Mouse (Mus musculus): ENCODE results near the gene 1700067P10Rik.

GRCm38 (mm10) chr17:48120456-48120855 lies 31.3 kb downstream of the 1700067P10Rik start:
- TF ChIP-seq EP300 (IDR thresholded peaks at IDR 0.05; ENCODE audit: low read length): no peak
- TF ChIP-seq CTCF (conservative IDR thresholded peaks at IDR 0.05 in 1 of 2, IDR thresholded peaks at IDR 0.05 in 1 of 2; ENCODE audit: low read depth in 2 of 2, low read length in 2 of 2): no peak
- no peak for TF ChIP-seq CHD2 (IDR thresholded peaks at IDR 0.05; ENCODE audit: low read length)
- no peak for TF ChIP-seq BHLHE40 (IDR thresholded peaks at IDR 0.05; ENCODE audit: low read depth, low read length)
- no peak for TF ChIP-seq TBP (conservative IDR thresholded peaks at IDR 0.05; ENCODE audit: low read depth, low read length)
- TF ChIP-seq POLR2A (IDR thresholded peaks at IDR 0.05; ENCODE audit: low read depth, low read length): no peak
- no peak for TF ChIP-seq CHD1 (IDR thresholded peaks at IDR 0.05; ENCODE audit: low read depth, low read length)
